Mouse (Mus musculus) embryonic facial prominence, embryonic 12.5 days (tissue): ENCODE measurements around the gene 2410141K09Rik. TPM values are rescaled to one million over a fixed set of nuclear protein-coding genes. Genes with fewer than 3 reads are reported as not detected.
"Not testable (repeated sequence)": the region's sequence is repeated elsewhere in the genome, so short reads cannot be mapped to it uniquely, and the experiment has no call there.

ENCODE experiments used
- ATAC-seq: fragments of 200-750 bp; cut with Nextera tagmentation; 2 replicates; pipeline ENCODE4 v1.8.0; 2017; ENCODE audit not compliant: insufficient number of reproducible peaks, insufficient read depth, low FRiP score, low TSS enrichment
- H3K27ac ChIP-seq: fragments of 300-500 bp; sonication (generic); 2 replicates; pipeline ENCODE4 v1.5.1; 2016; ENCODE audit warnings: mild to moderate bottlenecking
- H3K27me3 ChIP-seq: fragments of 300-500 bp; sonication (generic); 2 replicates; pipeline ENCODE4 v1.6.1; 2016; ENCODE audit warnings: mild to moderate bottlenecking, moderate library complexity
- H3K36me3 ChIP-seq: fragments of 300-500 bp; sonication (generic); 2 replicates; pipeline ENCODE4 v1.6.1; 2016; ENCODE audit warnings: mild to moderate bottlenecking
- H3K4me1 ChIP-seq: fragments of 300-500 bp; sonication (generic); 2 replicates; pipeline ENCODE4 v1.6.1; 2016
- H3K4me2 ChIP-seq: fragments of 300-500 bp; sonication (generic); replicated peaks from 2 replicates; pipeline ENCODE4 v1.6.1; 2016; ENCODE audit warnings: mild to moderate bottlenecking, moderate library complexity
- H3K4me3 ChIP-seq: fragments of 300-500 bp; sonication (generic); 2 replicates; pipeline ENCODE4 v1.5.1; 2016; ENCODE audit warnings: mild to moderate bottlenecking
- H3K9ac ChIP-seq: fragments of 300-500 bp; sonication (generic); 2 replicates; pipeline ENCODE4 v1.6.1; 2016; ENCODE audit warnings: mild to moderate bottlenecking, moderate library complexity
- H3K9me3 ChIP-seq: fragments of 300-500 bp; sonication (generic); 2 replicates; pipeline ENCODE4 v1.6.1; 2016; ENCODE audit warnings: mild to moderate bottlenecking, moderate library complexity
- WGBS: fragments of 180-500 bp; shearing (Covaris S2); methylation state at CpG from one replicate; pipeline ENCODE4 v1.1.7; 2016; 5-methylcytosine and 5-hydroxymethylcytosine counted together
- polyA plus RNA-seq: library from polyadenylated mRNA; unstranded; fragments of >200 nt; fragmentation: Nextera tagmentation; extraction: Ambion mirVana; gene quantifications from 2 replicates; pipeline ENCODE4 v1.2.1, GENCODE M21; 2016

2410141K09Rik gene
- polyA plus RNA-seq: not detected in 2 replicates

DNA sequence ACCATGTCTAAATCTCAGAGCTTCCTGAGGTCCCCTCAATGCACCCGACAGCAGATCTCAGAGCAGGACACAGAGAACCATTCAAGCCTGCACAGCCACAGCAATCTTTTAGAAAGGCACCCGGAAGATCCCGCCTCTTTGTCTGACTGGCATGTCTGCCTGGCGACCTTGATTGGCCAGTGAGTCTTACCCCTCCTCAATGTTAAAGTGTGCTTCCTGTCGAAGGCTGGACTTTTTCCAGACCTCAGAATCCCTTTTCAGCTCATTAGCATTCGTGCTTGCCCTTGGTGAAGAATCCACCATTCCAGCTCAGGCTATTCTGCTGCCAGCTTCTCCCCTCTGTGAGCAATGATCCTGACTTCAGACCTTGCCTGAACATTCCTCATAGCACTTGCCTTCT lies at the start of gene 2410141K09Rik:
2410141K09Rik (minus strand) TSS at position 101 of the 400 bp plus-strand sequence.
- not testable (repeated sequence) for H3K9me3 ChIP-seq, H3K27me3 ChIP-seq, H3K4me2 ChIP-seq, H3K4me3 ChIP-seq, H3K36me3 ChIP-seq, ATAC-seq, H3K27ac ChIP-seq, H3K4me1 ChIP-seq, H3K9ac ChIP-seq
- no CpG with 5 or more reads among the region's 6 CpGs for WGBS

DNA sequence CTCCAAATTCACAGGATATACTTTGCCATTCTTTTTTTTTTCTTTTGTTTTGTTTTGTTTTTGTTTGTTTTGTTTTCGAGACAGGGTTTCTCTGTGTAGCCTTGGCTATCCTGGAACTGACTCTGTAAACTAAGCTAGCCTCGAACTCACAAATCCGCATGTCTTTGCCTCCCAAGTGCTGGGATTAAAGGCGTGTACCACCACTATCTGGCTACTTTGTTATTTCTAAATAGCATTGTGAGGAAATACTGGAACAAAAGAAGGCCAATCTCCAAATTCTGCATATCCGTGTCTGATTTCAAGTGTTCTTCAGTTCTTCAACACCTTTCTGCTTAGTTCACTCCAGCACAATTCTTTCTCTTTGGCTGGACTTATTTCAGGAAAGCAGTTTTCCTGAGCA lies 14.1 kb downstream of the 2410141K09Rik start:
- WGBS: 0% methylated on average over 1 of the region's 5 CpGs
- H3K27ac ChIP-seq, H3K9ac ChIP-seq, H3K27me3 ChIP-seq, H3K4me3 ChIP-seq, ATAC-seq, H3K9me3 ChIP-seq, H3K36me3 ChIP-seq, H3K4me2 ChIP-seq, H3K4me1 ChIP-seq: not testable (repeated sequence)

DNA sequence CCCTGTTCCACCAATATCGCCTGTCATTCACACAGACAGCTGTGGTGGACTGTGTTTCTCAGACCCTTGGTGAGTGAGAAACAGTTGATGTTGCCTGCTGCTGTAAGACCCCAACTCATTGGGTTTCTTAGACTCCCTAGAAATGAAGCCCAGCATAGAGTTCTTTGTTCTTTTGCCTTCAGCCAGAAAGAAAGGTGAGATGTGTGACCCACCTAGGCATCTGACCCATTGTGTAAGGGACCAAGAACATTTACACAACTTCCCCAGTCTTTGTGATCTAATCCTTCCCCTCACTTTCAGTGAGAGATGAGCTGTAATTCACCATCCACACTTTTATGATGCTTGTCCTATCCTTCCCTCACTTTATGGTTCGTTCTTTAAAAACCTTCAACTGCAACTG lies 26.0 kb downstream of the 2410141K09Rik start:
- H3K27ac ChIP-seq, ATAC-seq, H3K27me3 ChIP-seq, H3K4me1 ChIP-seq, H3K4me2 ChIP-seq, H3K4me3 ChIP-seq, H3K36me3 ChIP-seq, H3K9me3 ChIP-seq, H3K9ac ChIP-seq: not testable (repeated sequence)
- no CpG with 5 or more reads among the region's 2 CpGs for WGBS

Other genes with a start within 250 kb of the 2410141K09Rik start
- gene Gm10772, start 213.5 kb downstream of the 2410141K09Rik start, polyA plus RNA-seq: not detected in 2 replicates